28 mouse cellular contexts compared by ENCODE assay signal in genomic region chr5:102269204-102269603, GRCm38 (mm10).
"Had no signal": no experiment of that assay in that cellular context is flagged by ENCODE, and none has a peak within 500 bp of the region (broad histone marks: within the 10 kb centered on the region; RNA-seq: fewer than 3 reads in every experiment).

No protein-coding gene starts in this region.

- ATAC-seq: hindbrain, postnatal 0 days; intestine, embryonic 16.5 days had no signal

- DNase-seq: gastrocnemius, postnatal 14 days; gastrocnemius, postnatal 36 days; heart, adult 2 months; heart, postnatal 14 days; heart, postnatal 36 days; kidney, adult 11 months; kidney, adult 2 months; kidney, adult 9 months; kidney, postnatal 14 days; kidney, postnatal 36 days; layer of hippocampus, adult 9-11 months; layer of hippocampus, postnatal 36 days; liver; liver, embryonic 13.5 days had no signal

- H3K27ac ChIP-seq: heart, adult 2 months; heart, embryonic 13.5 days; heart, embryonic 15.5 days; hindbrain, embryonic 13.5 days; hindbrain, embryonic 15.5 days; hindbrain, postnatal 0 days; kidney, embryonic 15.5 days; kidney, postnatal 0 days; left cerebral cortex, adult 2 months; limb, embryonic 10.5 days; limb, embryonic 12.5 days; liver, embryonic 13.5 days; liver, embryonic 15.5 days had no signal

- H3K9me3 ChIP-seq: heart, embryonic 13.5 days; heart, embryonic 15.5 days; hindbrain, embryonic 13.5 days; hindbrain, embryonic 15.5 days; kidney, embryonic 15.5 days; limb, embryonic 10.5 days; limb, embryonic 12.5 days; liver, embryonic 13.5 days; liver, embryonic 15.5 days had no signal

- H3K36me3 ChIP-seq: heart, embryonic 13.5 days; heart, embryonic 15.5 days; hindbrain, embryonic 13.5 days; hindbrain, embryonic 15.5 days; kidney, embryonic 15.5 days; limb, embryonic 10.5 days; limb, embryonic 12.5 days; liver, embryonic 13.5 days; liver, embryonic 15.5 days had no signal

- H3K4me1 ChIP-seq: heart, embryonic 13.5 days; heart, embryonic 15.5 days; hindbrain, embryonic 13.5 days; hindbrain, embryonic 15.5 days; liver, embryonic 13.5 days; liver, embryonic 15.5 days had no signal

- H3K9ac ChIP-seq: heart, embryonic 13.5 days; heart, embryonic 15.5 days; hindbrain, embryonic 13.5 days; hindbrain, embryonic 15.5 days; kidney, embryonic 15.5 days; limb, embryonic 12.5 days; liver, embryonic 13.5 days; liver, embryonic 15.5 days had no signal

- H3K4me2 ChIP-seq: heart, embryonic 11.5 days; heart, embryonic 13.5 days; heart, embryonic 15.5 days; hindbrain, embryonic 13.5 days; hindbrain, embryonic 15.5 days; kidney, embryonic 15.5 days; limb, embryonic 12.5 days; liver, embryonic 11.5 days; liver, embryonic 13.5 days; liver, embryonic 15.5 days had no signal

- H3K27me3 ChIP-seq: heart, embryonic 13.5 days; heart, embryonic 15.5 days; hindbrain, embryonic 13.5 days; hindbrain, embryonic 15.5 days; kidney, embryonic 15.5 days; limb, embryonic 12.5 days; liver, embryonic 13.5 days; liver, embryonic 15.5 days had no signal

- H3K4me3 ChIP-seq: heart, adult 2 months; heart, embryonic 13.5 days; heart, embryonic 15.5 days; hindbrain, embryonic 13.5 days; hindbrain, embryonic 15.5 days; kidney, embryonic 15.5 days; left cerebral cortex, adult 2 months; limb, embryonic 10.5 days; limb, embryonic 12.5 days; liver, embryonic 13.5 days; liver, embryonic 15.5 days had no signal
